Mouse (Mus musculus) left cerebral cortex, adult 11 months (tissue): ENCODE measurements around the gene Ranbp10.

ENCODE experiments used
- DNase-seq: peaks from one replicate; pipeline ENCODE4 v3.0.0; 2022; ENCODE audit warnings: low spot score

Ranbp10 gene

DNA sequence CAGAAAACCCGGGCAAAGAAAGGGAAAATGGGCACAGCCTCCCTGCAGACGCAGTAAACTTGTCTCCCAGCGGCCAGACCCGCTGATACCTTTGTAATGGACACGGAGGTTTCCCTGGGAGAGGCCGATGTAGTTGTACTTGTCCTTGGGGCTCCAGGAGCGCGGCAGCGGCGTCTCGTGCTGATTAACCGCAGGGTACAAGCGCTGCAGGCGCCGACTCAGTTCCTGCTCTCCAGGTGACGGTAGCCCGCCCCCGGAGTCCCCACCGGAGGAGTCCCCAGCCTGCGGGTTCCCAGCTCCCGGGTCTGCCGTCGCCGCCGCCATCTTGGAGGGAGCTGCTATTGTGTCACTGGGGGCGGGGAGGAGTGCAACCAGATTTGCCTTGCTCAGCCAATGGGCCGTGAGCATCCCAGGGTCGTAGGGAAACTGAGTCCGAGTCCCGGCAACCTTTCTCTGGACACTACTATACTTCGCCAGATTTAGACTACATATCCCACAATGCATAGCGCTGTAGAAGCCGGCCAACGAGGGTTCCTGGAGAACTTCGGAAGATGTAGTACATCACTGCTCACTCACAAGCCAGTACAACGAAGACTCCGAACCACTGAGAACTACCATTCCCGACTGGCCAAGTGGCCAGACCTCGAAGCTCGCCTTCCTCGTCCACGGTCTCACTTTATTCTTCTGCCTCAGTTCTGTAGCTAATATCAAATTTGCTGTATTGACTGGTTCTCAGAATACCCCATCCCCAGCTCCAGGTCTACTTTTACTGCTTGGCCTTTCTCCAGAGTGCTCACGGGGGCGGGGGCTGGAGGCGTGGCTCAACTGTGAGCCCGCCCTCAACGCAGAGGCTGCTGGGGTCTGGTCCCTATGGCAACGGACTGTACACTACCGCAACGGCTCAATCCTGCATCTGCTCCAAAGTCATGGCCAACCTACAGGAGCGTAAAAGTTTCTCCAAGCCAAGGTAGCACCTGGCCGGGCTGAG, at the start of gene Ranbp10, which contains the start of gene Tsnaxip1:
TSS of gene Ranbp10 (minus strand) at position 490 of the 988 bp plus-strand sequence.
TSS of gene Tsnaxip1 (plus strand) at position 871 of the 988 bp plus-strand sequence.
- peak; percentile 99 for DNase-seq

DNA sequence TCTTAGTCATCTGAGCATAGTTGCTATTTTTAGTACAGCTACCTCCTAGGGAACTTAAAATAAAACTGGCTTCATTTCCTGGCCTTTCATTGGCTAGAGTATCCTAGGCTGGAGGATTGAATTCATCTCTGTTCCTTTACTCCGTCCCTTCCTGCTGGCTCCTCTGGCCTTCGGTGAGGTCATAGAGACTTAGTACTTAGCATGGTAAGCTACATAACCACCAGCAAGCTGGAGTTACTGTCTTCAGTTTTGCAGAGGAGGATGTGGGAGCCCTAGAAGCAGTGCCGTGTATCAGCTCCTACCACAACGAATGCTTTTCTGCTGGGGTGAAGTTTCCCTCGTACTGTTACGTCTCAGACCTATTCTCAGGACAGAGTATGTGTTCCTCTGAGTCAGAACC, 47.2 kb upstream of the Ranbp10 start:
- DNase-seq, result no peak

DNA sequence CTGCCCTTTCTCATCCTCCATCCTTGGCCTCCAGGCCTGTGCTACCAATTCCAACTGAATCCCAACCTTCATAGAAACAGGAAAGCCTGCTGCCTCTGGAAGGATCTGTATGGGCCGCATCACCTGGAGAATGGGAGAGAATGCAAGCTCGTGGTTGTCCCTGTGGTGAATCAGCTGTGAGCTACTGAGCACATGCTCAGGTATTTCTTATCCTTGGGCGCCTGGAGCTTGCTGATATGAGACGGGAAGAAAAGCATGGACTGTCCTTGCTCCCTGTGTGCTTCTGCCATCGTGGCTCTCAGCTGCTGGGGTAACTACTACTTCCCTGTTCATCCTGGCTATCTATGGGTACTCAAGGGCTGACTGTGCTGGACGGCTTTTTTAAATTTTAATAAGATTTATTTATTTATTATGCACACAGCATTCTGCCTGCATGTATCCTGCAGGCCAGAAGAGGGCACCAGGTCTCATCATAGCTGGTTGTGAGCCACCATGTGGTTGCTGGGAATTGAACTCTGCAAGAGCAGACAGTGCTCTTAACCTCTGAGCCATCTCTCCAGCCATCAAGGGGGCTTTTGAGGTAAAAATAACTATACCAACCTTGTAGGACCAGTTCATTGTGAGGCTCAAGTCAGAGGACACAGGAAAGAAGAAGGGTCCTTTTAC, 39.3 kb upstream of the Ranbp10 start:
- no peak for DNase-seq

DNA sequence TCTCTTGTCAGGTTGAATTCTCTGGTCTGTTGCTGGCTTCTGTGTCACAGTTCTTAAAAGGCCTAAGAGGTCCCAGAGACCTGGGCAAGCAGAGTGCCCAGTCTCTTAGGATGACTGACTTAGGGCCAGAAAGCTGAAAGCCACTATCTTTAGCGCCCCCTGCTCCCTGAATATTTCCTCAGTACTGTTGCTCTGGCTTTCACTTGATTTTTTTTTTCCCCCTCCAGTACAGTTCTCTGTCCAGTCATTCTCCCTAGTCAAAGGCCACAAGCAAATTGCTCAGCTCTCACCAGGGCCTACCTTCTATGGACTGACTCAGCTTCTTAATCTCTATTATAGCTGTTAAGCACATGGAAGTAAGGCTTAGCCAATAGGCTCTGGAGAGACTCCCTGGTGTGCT, 34.8 kb upstream of the Ranbp10 start:
- no peak for DNase-seq

DNA sequence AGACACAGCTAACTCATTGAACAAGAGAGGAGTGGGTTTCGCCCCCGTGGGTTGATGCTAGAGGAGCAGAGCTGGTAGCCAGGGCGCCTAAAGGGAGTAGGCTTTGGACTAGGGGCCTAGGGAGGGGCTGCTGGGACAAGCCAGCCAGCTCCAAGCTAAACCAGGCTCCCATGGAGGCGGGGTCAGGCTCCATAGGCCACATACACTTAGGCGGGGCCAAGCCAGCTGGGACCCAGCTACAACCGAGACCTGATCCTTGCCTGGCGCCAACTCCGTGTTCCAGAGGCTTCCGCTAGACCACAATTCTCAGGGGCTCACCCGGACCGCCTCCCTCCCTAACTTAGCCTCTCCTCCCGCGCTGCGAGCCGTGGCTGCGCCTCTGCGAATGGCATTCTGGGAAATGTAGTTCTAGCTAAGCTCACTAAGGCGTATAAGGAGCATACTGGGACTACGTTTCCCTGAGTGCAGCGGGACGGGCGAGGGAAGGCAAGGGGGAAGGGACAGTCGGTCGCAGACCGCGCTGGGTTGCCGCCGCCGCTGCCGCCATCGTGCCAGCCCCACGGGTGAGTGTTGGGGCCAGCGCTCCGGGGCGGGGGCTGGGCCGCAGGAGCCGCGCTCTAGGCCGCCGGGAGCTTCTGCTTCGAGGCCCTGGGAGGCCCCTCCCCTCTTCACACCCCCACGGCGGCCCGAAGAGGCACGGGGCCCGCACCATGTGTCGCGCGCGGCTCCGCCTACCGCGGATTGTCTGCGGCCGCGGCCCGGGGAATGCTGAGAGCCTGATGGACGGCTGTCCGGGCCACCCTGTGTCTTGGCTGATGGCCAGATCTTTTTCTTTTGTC, 33.2 kb upstream of the Ranbp10 start, which contains the start of gene Nutf2:
TSS of gene Nutf2 (plus strand) at position 438 of the 839 bp plus-strand sequence.
- peak; percentile 93 for DNase-seq

DNA sequence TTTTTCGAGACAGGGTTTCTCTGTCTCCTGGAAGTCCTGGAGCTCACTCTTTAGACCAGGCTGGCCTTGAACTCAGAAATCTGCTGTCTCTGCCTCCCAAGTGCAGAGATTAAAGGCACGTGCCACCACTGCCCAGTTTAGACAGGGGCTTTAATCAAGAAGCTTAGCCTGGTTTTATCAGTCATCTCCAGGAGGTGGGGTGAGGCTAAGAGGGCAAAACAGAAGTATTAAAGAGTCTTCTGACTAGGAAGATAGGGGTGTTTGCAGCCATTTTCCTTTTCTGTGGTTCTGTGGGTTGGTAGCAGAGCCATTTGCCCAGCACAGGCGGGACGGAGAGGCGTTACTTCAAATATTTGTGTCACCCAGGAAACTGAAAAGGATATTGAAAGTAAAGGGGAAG, 32.2 kb upstream of the Ranbp10 start:
- DNase-seq, result no peak

DNA sequence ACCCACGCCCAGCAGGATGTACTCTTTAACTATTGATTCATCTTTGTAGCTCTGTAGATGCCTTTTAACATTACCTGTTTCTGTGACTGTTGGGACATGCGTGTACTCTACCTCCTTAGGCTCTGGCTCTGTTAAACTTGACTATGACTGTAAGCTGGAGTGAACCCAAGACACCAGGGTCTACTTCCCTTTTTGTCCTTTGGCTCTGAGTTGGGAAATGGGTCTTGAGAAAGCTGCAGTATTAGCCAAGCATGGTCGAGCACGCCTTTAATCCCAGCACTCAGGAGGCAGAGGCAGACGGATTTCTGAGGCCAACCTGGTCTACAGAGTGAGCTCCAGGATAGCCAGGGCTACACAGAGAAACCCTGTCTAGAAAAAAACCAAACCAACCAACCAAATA, 31.3 kb upstream of the Ranbp10 start:
- no peak for DNase-seq

DNA sequence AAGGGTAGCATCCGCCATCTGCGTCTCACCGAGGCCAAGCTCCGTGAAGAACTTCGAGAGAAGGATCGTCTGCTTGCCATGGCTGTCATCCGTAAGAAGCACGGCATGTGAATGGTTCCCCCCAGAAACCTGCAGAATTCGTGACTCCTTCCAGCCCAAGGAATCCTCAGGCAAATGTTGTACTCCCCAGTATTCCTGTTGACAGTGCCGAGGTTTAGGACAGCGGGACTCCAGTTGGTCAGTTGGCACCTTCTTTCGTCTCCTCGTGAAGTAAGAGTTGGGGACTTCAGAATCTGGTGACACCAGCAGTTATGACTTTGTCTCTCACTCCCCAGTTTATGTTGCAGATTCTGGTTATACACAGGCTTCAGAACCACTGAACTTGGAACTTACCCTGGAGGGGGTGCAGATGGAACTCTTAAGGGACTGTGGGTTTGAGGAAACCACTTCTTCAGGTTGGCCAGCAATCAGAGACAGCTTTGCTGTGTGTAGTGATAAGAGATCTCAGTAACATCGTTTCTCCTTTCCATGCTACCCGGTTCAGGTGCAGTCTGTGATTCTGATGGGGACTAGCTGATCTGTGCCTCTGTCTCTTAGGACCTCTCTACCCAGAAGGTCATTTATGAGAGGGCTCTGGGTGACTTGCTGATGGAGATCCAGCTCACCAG, 29.2 kb upstream of the Ranbp10 start:
- DNase-seq, result no peak

DNA sequence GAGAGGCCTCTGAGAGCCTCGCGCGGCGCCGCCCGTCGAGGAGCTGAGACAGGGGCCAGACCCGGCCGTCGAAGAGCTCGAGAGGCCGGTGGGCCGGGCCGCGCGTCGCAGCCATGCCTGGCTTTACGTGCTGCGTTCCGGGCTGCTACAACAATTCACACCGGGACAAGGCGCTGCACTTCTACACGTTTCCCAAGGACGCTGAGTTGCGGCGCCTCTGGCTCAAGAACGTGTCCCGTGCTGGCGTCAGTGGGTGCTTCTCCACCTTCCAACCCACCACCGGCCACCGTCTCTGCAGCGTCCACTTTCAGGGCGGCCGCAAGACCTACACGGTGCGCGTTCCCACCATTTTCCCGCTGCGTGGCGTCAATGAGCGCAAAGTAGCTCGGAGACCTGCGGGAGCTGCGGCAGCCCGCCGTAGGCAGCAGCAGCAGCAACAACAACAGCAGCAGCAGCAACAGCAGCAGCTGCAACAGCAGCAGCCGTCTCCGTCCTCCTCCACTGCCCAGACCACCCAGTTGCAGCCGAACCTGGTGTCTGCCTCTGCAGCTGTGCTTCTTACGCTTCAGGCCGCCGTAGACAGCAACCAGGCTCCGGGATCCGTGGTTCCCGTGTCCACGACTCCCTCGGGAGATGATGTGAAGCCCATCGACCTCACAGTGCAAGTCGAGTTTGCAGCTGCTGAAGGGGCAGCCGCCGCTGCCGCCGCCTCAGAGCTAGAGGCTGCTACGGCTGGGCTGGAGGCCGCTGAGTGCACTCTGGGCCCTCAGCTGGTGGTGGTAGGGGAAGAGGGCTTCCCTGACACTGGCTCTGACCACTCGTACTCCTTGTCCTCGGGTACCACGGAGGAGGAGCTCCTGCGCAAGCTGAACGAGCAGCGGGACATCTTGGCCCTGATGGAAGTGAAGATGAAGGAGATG, 28.4 kb upstream of the Ranbp10 start:
- no peak for DNase-seq

DNA sequence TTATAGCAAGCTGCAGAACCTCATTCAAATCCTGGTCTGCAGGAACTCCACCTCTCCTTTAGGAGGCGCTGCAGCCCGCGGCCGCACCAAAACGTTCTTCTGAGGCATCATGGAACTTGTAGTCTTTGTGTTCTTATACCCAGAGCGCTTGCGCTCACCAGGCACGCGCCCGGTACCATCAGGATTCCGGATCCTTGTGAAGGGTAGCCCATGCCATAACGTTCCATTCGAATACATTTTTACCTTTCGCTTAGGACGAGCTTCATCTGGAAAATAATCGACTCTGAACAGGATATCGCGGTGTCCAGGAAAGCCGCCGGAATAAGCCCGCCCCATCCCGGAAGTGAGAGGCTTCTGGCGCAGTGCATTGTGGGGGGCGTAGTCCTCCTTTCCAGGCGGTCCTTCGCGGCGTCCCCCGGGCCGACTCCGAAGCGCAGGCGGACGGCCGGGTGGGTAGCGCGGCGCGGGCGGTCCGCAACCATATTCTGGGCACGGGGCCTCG, 27.6 kb upstream of the Ranbp10 start, which contains the start of gene Thap11:
TSS of gene Thap11 (plus strand) at position 418 of the 502 bp plus-strand sequence.
- peak; percentile 83 for DNase-seq

DNA sequence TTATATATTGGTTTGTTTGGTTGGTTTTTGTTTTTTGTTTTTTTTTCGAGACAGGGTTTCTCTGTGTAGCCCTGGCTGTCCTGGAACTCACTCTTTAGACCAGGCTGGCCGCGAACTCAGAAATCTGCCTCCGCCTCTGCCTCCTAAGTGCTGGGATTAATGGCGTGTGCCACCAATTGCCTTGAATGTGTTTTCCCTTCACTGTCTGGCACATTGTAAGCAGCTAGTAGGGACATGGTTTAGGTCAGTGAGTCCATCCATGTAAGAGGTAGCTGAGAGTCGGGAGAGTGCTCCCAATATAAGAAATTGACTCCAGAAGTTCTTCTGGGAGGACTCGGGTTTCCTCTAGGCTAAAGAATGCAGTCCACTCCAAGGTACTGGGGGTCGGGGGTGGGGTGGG, 27.2 kb upstream of the Ranbp10 start:
- DNase-seq, result no peak

DNA sequence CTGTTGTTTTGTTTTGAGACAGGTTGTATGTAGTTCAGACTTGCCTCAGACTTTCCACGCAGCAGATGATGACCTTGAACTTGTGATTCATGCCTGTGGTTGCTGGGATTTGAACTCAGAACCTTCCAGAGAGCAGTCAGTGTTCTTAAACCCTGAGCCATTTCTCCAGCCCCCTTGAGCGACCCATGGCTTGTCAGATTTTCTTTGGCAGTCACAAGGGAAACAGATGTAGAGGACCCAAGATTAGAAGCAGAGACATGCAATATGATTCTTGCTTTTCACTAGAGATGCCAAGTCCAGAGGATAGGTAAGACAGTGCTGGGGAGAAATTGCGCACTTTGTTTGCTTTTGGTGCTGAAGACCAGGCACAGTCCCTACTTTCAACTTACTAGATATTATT, 26.0 kb upstream of the Ranbp10 start, which contains the start of gene Cenpt:
TSS of gene Cenpt (minus strand) at position 101 of the 400 bp plus-strand sequence.
- DNase-seq, result no peak

DNA sequence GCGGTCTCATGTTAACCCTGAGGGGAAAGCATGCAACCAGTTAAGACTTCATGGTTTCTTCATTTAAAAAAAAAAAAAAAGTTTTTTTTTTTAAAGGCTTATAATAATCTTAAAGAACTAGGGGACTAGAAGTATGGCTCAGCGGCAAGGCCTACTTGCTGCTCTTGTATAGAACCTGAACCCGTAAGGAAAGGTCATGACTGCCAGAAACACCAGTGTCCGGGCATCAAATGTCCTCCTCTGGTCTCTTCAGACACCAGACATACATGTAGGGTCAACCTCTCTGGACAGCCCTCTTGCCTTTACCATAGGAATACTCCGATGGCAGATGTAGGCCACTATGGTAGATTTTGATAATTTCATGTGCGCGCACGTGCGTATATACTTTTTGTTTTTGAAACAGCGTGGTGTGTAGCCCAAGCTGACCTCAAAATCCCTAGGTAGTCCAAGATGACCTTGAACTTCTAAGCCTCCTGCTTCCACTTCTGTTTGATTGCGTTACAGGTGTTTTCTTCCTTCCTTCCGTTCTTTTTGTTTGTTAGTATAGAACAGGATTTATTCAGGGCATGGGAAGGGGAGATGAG, 25.1 kb upstream of the Ranbp10 start:
- DNase-seq, result no peak

DNA sequence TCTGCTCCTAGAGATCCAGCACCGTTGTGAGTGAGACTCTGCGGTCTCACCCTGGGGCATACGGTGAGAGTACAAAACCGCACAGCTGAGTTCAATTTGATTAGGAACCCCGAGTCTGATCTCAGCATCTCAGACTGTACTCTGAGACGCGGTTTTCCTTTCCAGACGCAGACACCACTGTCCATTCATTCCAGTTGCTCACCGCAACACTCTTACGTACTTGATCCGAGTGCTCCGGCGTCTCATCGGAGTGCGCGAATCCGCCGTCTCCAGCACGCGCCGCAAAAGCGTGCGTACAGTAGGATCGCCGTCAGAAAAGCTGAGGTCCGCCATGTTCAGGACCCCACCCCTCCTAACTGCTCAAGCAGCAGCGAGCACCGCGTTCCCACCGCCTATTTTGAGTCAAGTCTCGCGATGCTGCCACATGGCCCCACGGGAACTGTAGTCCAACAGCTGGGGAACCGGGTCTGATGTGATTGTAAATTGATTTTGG, 24.5 kb upstream of the Ranbp10 start:
- peak; percentile 85 for DNase-seq

DNA sequence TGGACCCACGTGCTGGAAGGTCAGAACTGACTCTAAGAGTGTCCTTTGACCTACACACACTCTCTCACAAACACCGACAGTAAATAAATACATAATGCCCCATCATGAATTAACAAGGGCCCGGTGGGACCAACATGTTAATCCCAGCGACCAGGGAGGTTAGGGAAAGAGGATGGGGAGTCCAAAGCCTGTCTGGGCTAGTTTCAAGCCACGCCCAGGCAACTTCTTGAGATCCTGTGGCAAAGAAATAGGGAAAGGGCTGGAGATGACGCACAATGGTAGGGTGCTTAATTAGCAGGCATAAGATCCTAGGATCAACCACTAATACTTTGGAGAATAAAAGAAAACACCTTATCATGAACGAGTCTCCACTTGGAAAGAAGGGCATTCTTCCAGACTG, 23.5 kb upstream of the Ranbp10 start:
- DNase-seq, result no peak

DNA sequence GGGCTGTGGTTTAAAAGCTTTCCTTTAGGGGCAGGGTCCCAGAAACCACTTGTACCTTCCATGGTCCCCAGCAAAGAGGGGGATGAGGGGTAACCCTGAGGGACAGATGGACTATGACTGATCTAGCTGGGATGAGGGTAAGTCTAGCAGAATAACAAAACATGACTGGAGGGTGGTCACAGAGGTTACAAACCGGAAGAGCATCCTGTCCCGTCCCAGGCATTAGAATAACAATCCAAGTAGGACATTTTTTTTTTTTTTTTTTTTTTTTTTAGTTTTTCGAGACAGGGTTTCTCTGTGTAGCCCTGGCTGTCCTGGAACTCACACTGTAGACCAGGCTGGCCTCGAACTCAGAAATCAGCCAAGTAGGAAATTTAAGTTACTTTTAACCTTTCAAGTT, 22.9 kb upstream of the Ranbp10 start:
- no peak for DNase-seq

DNA sequence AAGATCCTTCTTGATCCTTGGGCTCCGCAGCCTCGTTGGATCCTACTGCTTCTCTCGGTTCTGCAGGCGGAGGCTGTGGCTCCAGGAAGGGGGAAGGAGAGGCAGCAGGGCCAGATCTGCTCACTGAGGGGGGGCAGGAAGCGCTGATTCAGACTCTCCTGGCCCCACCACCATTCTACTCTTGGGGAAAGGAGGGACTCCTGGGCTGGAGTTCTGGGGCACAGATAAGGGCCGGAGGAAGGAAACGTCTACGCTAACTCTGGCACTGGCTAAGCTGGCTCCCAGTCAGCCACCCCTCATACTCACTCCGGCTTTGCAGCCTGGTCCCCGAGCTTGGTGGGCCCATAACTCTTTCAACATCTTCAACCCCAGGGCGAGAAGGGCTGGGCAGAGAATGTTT, 19.5 kb upstream of the Ranbp10 start:
- DNase-seq, result no peak

DNA sequence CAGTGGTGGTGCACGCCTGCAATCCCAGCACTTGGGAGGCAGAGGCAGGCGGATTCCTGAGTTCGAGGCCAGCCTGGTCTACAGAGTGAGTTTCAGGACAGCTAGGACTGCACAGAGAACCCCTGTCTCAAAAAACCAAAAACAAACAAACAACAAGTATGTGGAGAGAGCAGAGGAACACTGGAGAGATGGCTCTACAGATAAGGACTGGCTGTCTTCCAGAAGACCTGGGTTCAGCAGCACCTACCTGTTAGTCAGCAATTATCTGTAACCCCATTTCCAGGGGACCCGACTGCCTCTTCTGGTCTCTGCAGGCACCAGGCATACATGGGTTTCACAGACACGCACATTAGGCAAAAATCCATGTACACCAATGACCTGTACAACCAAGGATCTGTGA, 12.1 kb upstream of the Ranbp10 start:
- no peak for DNase-seq

DNA sequence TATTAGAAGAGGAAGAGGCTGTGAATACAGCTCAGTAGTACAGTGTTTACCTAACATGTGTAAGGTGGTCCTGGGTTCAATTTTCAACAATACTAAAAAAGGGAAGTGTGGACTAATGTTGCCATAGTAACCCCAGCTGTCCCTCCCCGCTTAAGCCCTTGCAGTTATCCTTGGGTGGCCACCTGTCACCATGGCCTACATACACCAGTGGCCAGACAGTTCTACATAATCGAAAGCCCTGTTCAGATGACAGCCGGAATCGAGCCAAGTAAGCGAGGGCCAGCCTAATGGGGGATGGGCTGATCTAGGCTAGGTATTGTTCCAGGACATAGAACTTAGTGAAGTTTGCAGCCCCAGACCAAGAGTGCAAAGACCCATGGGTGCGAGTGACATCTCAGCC, 9.8 kb upstream of the Ranbp10 start:
- DNase-seq, result no peak

DNA sequence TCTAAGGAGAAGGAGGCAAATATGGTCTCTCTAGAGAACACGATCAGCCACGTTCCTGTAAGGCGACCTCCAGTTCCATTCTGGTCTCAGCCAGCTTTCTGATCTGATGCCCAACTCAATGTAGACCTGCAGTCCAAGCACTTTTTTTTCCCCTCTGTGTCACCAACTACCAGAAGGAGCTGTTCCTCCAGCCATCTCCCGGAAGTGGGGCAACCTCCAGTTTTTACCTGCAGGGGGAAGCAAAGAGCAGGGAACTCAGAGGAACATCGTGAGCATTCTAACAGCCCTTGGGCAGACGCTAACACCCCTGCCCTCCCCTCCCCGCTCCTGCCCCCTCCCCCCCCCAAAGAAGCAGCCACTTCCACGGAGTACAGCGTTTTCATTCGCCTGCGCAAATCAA, 8.2 kb upstream of the Ranbp10 start:
- DNase-seq, result no peak
